Comparison of ENCODE assay signal across 11 mouse cellular contexts in genomic region chr2:52039083-52039801, GRCm38 (mm10). TPM values are rescaled to one million over a fixed set of nuclear protein-coding genes. Genes with fewer than 3 reads are reported as not detected.
A peak's percentile ranks its signal among the peaks of the same experiment; 100 is the strongest.
DNase-seq lines count a peak whose midpoint lies in the region; ATAC-seq lines count a peak whose summit lies in the region.
"Had no signal": no experiment of that assay in that cellular context is flagged by ENCODE, and none has a peak within 500 bp of the region (broad histone marks: within the 10 kb centered on the region; RNA-seq: fewer than 3 reads in every experiment).

No protein-coding gene starts in this region.

- no peaks in the 10 kb centered on the region for H3K9me3 ChIP-seq in kidney, embryonic 14.5 days (ENCODE audit: control insufficient read depth, low read length)
- H3K9me3 ChIP-seq in forebrain, embryonic 11.5 days (ENCODE audit: control insufficient read depth, low read length) = no peaks in the 10 kb centered on the region
- H3K9me3 ChIP-seq in limb, embryonic 10.5 days (replicated peaks) = no peaks in the 10 kb centered on the region
- no peaks in the 10 kb centered on the region for H3K9me3 ChIP-seq in neural tube, embryonic 14.5 days (ENCODE audit: control insufficient read depth, low read length)
- no peaks in the 10 kb centered on the region for H3K9me3 ChIP-seq in heart, embryonic 10.5 days
- H3K9me3 ChIP-seq: liver, embryonic 12.5 days had no signal

- ATAC-seq in kidney, embryonic 14.5 days (ENCODE audit: low FRiP score, low TSS enrichment) = no peak
- no peak for ATAC-seq in forebrain, embryonic 11.5 days (replicated peaks; ENCODE audit: low FRiP score)
- ATAC-seq in neural tube, embryonic 14.5 days (ENCODE audit: low read depth) = no peak
- ATAC-seq: liver, embryonic 12.5 days had no signal

- no peaks in the 10 kb centered on the region for H3K36me3 ChIP-seq in kidney, embryonic 14.5 days (ENCODE audit: control insufficient read depth, insufficient read depth, low read length)
- H3K36me3 ChIP-seq in forebrain, embryonic 11.5 days (ENCODE audit: control insufficient read depth, insufficient read depth, low read length) = no peaks in the 10 kb centered on the region
- H3K36me3 ChIP-seq in limb, embryonic 10.5 days = peaks cover 20% of the 10 kb centered on the region
- H3K36me3 ChIP-seq in neural tube, embryonic 14.5 days (ENCODE audit: control insufficient read depth, insufficient read depth, low read length) = no peaks in the 10 kb centered on the region
- H3K36me3 ChIP-seq in heart, embryonic 10.5 days = no peaks in the 10 kb centered on the region
- H3K36me3 ChIP-seq: liver, embryonic 12.5 days had no signal

- peak overlapping the region; percentile 23; the same call in 1 of the 2 replicates for H3K4me2 ChIP-seq in kidney, embryonic 14.5 days (replicated peaks; ENCODE audit: low read depth, low read length)
- peak overlapping the region; percentile 36 for H3K4me2 ChIP-seq in forebrain, embryonic 11.5 days (ENCODE audit: low read depth, low read length, severe bottlenecking)
- peak overlapping the region; percentile 68; the same call in 1 of the 2 replicates for H3K4me2 ChIP-seq in neural tube, embryonic 14.5 days (ENCODE audit: low read depth, low read length)
- H3K4me2 ChIP-seq: liver, embryonic 12.5 days had no signal

- no peak for DNase-seq in kidney, adult 9 months
- DNase-seq in forebrain, embryonic 11.5 days (ENCODE audit: low spot score) = no peak
- DNase-seq in limb, embryonic 10.5 days (ENCODE audit: low spot score) = peak; percentile 68
- no peak for DNase-seq in heart, embryonic 10.5 days (ENCODE audit: low spot score)
- DNase-seq in left cerebral cortex, postnatal 25 days (ENCODE audit: low spot score in 2 of 2) = no peak
- DNase-seq in frontal cortex, postnatal 25 days (ENCODE audit: low spot score in 2 of 2) = no peak
- DNase-seq: heart, adult 18-20 months; kidney, postnatal 14 days had no signal

- intact Hi-C loops in left cerebral cortex, postnatal 25 days (cut with DNase I) = no loop called here

- 41% methylated on average over 8 of the region's 8 CpGs for WGBS in kidney, embryonic 14.5 days
- 34% methylated on average over 8 of the region's 8 CpGs for WGBS in forebrain, embryonic 11.5 days
- WGBS in limb, embryonic 10.5 days = 9% methylated on average over 8 of the region's 8 CpGs
- WGBS in neural tube, embryonic 14.5 days = 36% methylated on average over 8 of the region's 8 CpGs
- 70% methylated on average over 8 of the region's 8 CpGs for WGBS in heart, embryonic 10.5 days

- no peaks in the 10 kb centered on the region for H3K27me3 ChIP-seq in kidney, embryonic 14.5 days (ENCODE audit: control insufficient read depth, insufficient read depth, low read length)
- no peaks in the 10 kb centered on the region for H3K27me3 ChIP-seq in forebrain, embryonic 11.5 days (ENCODE audit: control insufficient read depth, insufficient read depth, low read length)
- H3K27me3 ChIP-seq in limb, embryonic 10.5 days (ENCODE audit: low read depth, poor library complexity, severe bottlenecking) = no peaks in the 10 kb centered on the region
- H3K27me3 ChIP-seq in neural tube, embryonic 14.5 days (ENCODE audit: control insufficient read depth, insufficient read depth, low read length) = no peaks in the 10 kb centered on the region
- H3K27me3 ChIP-seq in heart, embryonic 10.5 days (ENCODE audit: insufficient read depth, poor library complexity, severe bottlenecking) = no peaks in the 10 kb centered on the region

- H3K4me3 ChIP-seq in kidney, embryonic 14.5 days (ENCODE audit: low read length) = no peak overlapping the region
- peak overlapping the region; percentile 17; the same call in 1 of the 2 replicates for H3K4me3 ChIP-seq in forebrain, embryonic 11.5 days (ENCODE audit: low read depth, low read length)
- peak overlapping the region; percentile 58 for H3K4me3 ChIP-seq in limb, embryonic 10.5 days
- H3K4me3 ChIP-seq in neural tube, embryonic 14.5 days (ENCODE audit: low read depth, low read length) = peak overlapping the region; percentile 37; the same call in 1 of the 2 replicates
- no peak overlapping the region for H3K4me3 ChIP-seq in heart, embryonic 10.5 days
- H3K4me3 ChIP-seq: liver, embryonic 12.5 days had no signal

- no peak overlapping the region for H3K9ac ChIP-seq in kidney, embryonic 14.5 days (ENCODE audit: low read depth, low read length)
- peak overlapping the region; percentile 16; the same call in 1 of the 2 replicates for H3K9ac ChIP-seq in forebrain, embryonic 11.5 days (ENCODE audit: low read length)
- no peak overlapping the region for H3K9ac ChIP-seq in neural tube, embryonic 14.5 days (replicated peaks; ENCODE audit: low read depth, low read length)
- H3K9ac ChIP-seq: liver, embryonic 12.5 days had no signal

- H3K4me1 ChIP-seq in kidney, embryonic 14.5 days (ENCODE audit: control insufficient read depth, insufficient read depth, low read length) = no peaks in the 10 kb centered on the region
- H3K4me1 ChIP-seq in forebrain, embryonic 11.5 days (replicated peaks; ENCODE audit: control insufficient read depth, insufficient read depth, low read length) = peaks cover 5% of the 10 kb centered on the region; the same call in 1 of the 2 replicates
- peaks cover 30% of the 10 kb centered on the region for H3K4me1 ChIP-seq in limb, embryonic 10.5 days
- H3K4me1 ChIP-seq in neural tube, embryonic 14.5 days (ENCODE audit: control insufficient read depth, insufficient read depth, low read length) = peaks cover 2% of the 10 kb centered on the region; the same call in 1 of the 2 replicates
- H3K4me1 ChIP-seq in heart, embryonic 10.5 days = peaks cover 3% of the 10 kb centered on the region; the same call in 1 of the 2 replicates
- H3K4me1 ChIP-seq: liver, embryonic 12.5 days had no signal

- no peak overlapping the region for H3K27ac ChIP-seq in kidney, embryonic 14.5 days (ENCODE audit: low read depth, low read length)
- no peak overlapping the region for H3K27ac ChIP-seq in forebrain, embryonic 11.5 days (ENCODE audit: low read depth, low read length)
- H3K27ac ChIP-seq in limb, embryonic 10.5 days = peak overlapping the region; percentile 82
- no peak overlapping the region for H3K27ac ChIP-seq in neural tube, embryonic 14.5 days (ENCODE audit: low read depth, low read length)
- H3K27ac ChIP-seq in heart, embryonic 10.5 days = no peak overlapping the region
- H3K27ac ChIP-seq: liver, embryonic 12.5 days had no signal

RNA-seq across cellular contexts. Expression of gene Tnfaip6, which starts 1.4 kb away (rescaled TPM):
- polyA plus RNA-seq in kidney, embryonic 14.5 days (2014; fragmentation: Nextera tagmentation; extraction: Ambion mirVana) = 7.7 and 8.2 TPM in 2 replicates
- 24.1 and 27.7 TPM in 2 replicates for polyA plus RNA-seq in forebrain, embryonic 11.5 days (2014; fragmentation: Nextera tagmentation; extraction: Ambion mirVana)
- polyA plus RNA-seq in limb, embryonic 10.5 days (2016; fragmentation: Nextera tagmentation; extraction: Ambion mirVana) = 49.8 and 58.5 TPM in 2 replicates
- 3.6 and 4.0 TPM in 2 replicates for polyA plus RNA-seq in neural tube, embryonic 14.5 days (2014; fragmentation: Nextera tagmentation; extraction: Ambion mirVana)
- 4.5 and 6.7 TPM in 2 replicates for polyA plus RNA-seq in heart, embryonic 10.5 days (2016; fragmentation: Nextera tagmentation; extraction: Ambion mirVana)
- 1 to 10 TPM; 4.6 to 5.2 TPM for total RNA-seq in left cerebral cortex, postnatal 25 days (2021)

RNA-seq across cellular contexts. Expression of gene Rif1, which starts 33.4 kb away (rescaled TPM):
- polyA plus RNA-seq in kidney, embryonic 14.5 days (2014; fragmentation: Nextera tagmentation; extraction: Ambion mirVana) = 53.5 and 64.2 TPM in 2 replicates
- 55.7 and 63.2 TPM in 2 replicates for polyA plus RNA-seq in forebrain, embryonic 11.5 days (2014; fragmentation: Nextera tagmentation; extraction: Ambion mirVana)
- 46.5 and 50.1 TPM in 2 replicates for polyA plus RNA-seq in limb, embryonic 10.5 days (2016; fragmentation: Nextera tagmentation; extraction: Ambion mirVana)
- 29.6 and 30.3 TPM in 2 replicates for polyA plus RNA-seq in neural tube, embryonic 14.5 days (2014; fragmentation: Nextera tagmentation; extraction: Ambion mirVana)
- polyA plus RNA-seq in heart, embryonic 10.5 days (2016; fragmentation: Nextera tagmentation; extraction: Ambion mirVana) = 24.4 and 32.4 TPM in 2 replicates
- 10 to 100 TPM; 28.0 to 30.3 TPM for total RNA-seq in left cerebral cortex, postnatal 25 days (2021)

Comparison
In these comparisons a context has a peak if more than half of its experiments do, and no peak if none do; other contexts are left out.
1. H3K4me3 ChIP-seq: peak in forebrain, embryonic 11.5 days (single experiment), limb, embryonic 10.5 days (single experiment) and neural tube, embryonic 14.5 days (single experiment); none in kidney, embryonic 14.5 days (single experiment) and heart, embryonic 10.5 days (single experiment).
2. Peak in every context shown above with its lines, with median percentiles within 50 percentile points of each other: H3K4me2 ChIP-seq.